Mouse (Mus musculus): ENCODE measurements around the gene Slc29a2. TPM values are rescaled to one million over a fixed set of nuclear protein-coding genes. Genes with fewer than 3 reads are reported as not detected.

Gene Slc29a2
- total RNA-seq, 2 experiments from 2014 or later: 15.2 to 15.3 TPM

DNA sequence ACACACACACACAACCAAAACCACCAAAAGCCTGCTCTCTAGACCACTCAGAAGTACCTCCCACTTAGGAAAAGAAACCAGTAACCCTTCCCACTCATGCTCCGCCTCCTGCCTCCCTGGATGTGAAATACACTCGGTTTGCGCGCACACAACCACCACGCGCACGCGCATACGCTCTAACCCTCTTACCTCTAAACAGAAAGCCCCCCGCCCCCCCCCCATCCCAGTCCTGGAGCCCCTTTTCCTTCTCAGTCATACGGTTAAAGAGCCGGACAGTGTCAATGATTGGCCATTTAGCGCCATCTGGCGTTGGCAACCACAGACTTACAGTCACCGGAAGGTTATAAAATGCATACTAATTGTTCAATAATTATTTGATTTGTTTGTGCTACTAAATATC is 49.4 kb downstream of the Slc29a2 start:
- peak; percentile 70 to 76 for DNase-seq
- intact Hi-C loops (cut with DNase I): loop anchor here (1.0 to 5.0 kb wide), 2 partner anchors 17 to 56 kb away; no protein-coding TSS in a partner anchor

DNA sequence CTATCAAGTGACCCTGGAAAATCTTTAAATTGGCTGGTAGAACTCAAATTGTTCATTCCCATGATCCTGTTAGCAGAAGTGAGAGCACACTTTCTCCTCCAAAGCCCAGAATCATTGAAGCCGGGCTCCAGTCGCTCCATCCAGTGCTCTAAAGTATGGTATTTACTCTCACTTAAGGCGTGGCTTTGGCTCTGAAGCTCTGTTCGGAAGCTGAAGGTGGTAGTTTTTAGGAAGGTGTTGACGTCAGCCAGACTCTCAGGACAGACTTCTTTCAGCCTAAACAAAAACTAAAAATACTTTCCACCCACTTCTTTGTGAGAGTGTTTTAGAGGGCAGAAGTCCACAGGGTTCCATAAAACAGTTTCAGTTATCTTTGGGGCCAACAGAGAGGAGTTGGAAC is 49.9 kb downstream of the Slc29a2 start:
- intact Hi-C loops (cut with DNase I): loop anchor here (1.0 to 5.0 kb wide), 2 partner anchors 17 to 56 kb away; no protein-coding TSS in a partner anchor
- no peak for DNase-seq

DNA sequence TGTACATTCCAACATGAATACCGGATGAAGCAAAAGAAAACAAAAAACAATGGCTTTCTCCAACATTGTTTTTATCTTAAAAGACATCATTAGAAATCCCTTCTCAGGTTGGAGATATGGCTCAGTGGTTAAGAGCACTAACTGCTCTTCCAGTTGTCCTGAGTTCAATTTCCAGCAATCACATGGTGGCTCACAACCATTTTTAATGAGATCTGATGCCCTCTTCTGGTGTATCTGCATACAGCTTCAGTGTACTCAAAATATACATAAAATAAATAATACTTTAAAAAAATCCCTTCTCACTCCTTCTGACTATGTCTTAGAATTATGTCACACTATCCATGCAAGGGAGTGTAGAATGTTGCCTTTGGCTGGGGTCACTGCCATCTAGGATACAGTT is 55.6 kb downstream of the Slc29a2 start:
- intact Hi-C loops (cut with DNase I): no loop called here
- DNase-seq: no peak

Other genes starting within 250 kb of the Slc29a2 start
- 10 to 100 TPM; 41.4 to 48.7 TPM for gene Rbm4, start 230.0 kb upstream of the Slc29a2 start, total RNA-seq (2021)
- 10 to 100 TPM; 21.1 to 24.7 TPM for gene Gm21992, start 212.2 kb upstream of the Slc29a2 start, total RNA-seq (2021)
- gene Rbm14, start 212.2 kb upstream of the Slc29a2 start, total RNA-seq (2021): 10 to 100 TPM; 25.3 to 32.3 TPM
- gene Ccs, start 184.5 kb upstream of the Slc29a2 start, total RNA-seq (2021): 10 to 100 TPM; 29.3 to 29.9 TPM
- not detected for gene Ccdc87, start 184.5 kb upstream of the Slc29a2 start, total RNA-seq (2021)
- gene Ctsf, start 168.7 kb upstream of the Slc29a2 start, total RNA-seq (2021): 10 to 100 TPM; 69.5 to 76.3 TPM
- under 1 TPM; 0.39 to 0.88 TPM for gene Actn3, start 146.0 kb upstream of the Slc29a2 start, total RNA-seq (2021)
- gene Zdhhc24, start 145.2 kb upstream of the Slc29a2 start, total RNA-seq (2021): 1 to 10 TPM; 4.3 to 4.6 TPM
- gene Bbs1, start 117.2 kb upstream of the Slc29a2 start, total RNA-seq (2021): 1 to 10 TPM; 3.3 to 3.9 TPM
- 10 to 100 TPM; 25.4 to 26.0 TPM for gene Dpp3, start 95.6 kb upstream of the Slc29a2 start, total RNA-seq (2021)
- 1 to 10 TPM in 1 of 2 experiments, under 1 TPM in 1; 0.73 to 1.1 TPM for gene Peli3, start 80.7 kb upstream of the Slc29a2 start, total RNA-seq (2021)
- gene Mrpl11, start 61.7 kb upstream of the Slc29a2 start, total RNA-seq (2021): 10 to 100 TPM; 54.4 to 59.0 TPM
- gene Npas4, start 33.5 kb upstream of the Slc29a2 start, total RNA-seq (2021): not detected
- gene B4gat1, start 15.0 kb downstream of the Slc29a2 start, total RNA-seq (2021): 10 to 100 TPM; 40.8 to 44.4 TPM
- 1 to 10 TPM in 1 of 2 experiments, under 1 TPM in 1; 0.98 to 1.8 TPM for gene AC124502.3, start 15.0 kb downstream of the Slc29a2 start, total RNA-seq (2021)
- 10 to 100 TPM; 12.9 to 14.8 TPM for gene Brms1, start 17.5 kb downstream of the Slc29a2 start, total RNA-seq (2021)
- gene Rin1, start 26.6 kb downstream of the Slc29a2 start, total RNA-seq (2021): 1 to 10 TPM; 1.8 TPM
- 10 to 100 TPM; 21.3 to 23.9 TPM for gene Cd248, start 44.2 kb downstream of the Slc29a2 start, total RNA-seq (2021)
- gene Tmem151a, start 61.7 kb downstream of the Slc29a2 start, total RNA-seq (2021): 1 to 10 TPM; 2.7 to 2.8 TPM
- gene Yif1a, start 64.7 kb downstream of the Slc29a2 start, total RNA-seq (2021): 10 to 100 TPM; 70.4 to 70.8 TPM
- under 1 TPM in 1 of 2 experiments, not detected in 1; 0.63 TPM for gene Cnih2, start 74.7 kb downstream of the Slc29a2 start, total RNA-seq (2021)
- 100 to 1,000 TPM; 187 to 192 TPM for gene Rab1b, start 83.2 kb downstream of the Slc29a2 start, total RNA-seq (2021)
- gene Klc2, start 94.7 kb downstream of the Slc29a2 start, total RNA-seq (2021): 10 to 100 TPM; 41.3 to 44.8 TPM
- 10 to 100 TPM; 21.5 to 22.1 TPM for gene Pacs1, start 249.3 kb downstream of the Slc29a2 start, total RNA-seq (2021)

Measured in heart, postnatal 14 days (tissue).